Mouse (Mus musculus): ENCODE measurements around the gene Bicra.

DNA sequence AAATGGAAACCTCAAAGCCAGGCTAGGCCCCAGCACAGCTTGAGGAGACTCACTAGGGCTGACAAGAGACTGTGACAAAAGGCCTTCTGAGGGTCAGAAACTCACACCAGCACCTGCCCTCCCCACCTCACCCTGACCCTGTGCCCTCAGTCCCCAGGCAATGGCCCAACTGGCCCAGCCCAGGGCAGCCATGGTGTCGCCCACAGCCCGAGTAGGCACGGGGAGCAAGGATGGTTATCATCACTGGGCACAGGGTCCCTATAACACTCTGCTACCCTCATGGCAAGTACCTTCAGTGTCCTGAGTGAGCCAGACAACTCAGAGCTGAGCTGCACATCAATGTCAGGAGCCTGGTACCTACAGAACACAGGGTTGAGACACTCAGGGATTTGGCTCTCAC, 109.1 kb downstream of the Bicra start:
- TF ChIP-seq POLR2AphosphoS2 (IDR thresholded peaks at IDR 0.05; ENCODE audit: low read length) (no peak), ZC3H11A (IDR thresholded peaks at IDR 0.05; ENCODE audit: low read depth, low read length) (no peak), POLR2A (IDR thresholded peaks at IDR 0.05; ENCODE audit: control insufficient read depth in 1 of 2, insufficient read depth in 1 of 2, low read depth in 1 of 2, low read length in 2 of 2, poor library complexity in 1 of 2) (no peak), MXI1 (IDR thresholded peaks at IDR 0.05; ENCODE audit: low read depth, low read length) (no peak), CTCF (IDR thresholded peaks at IDR 0.05 in 2 of 3, conservative IDR thresholded peaks at IDR 0.05 in 1 of 3; ENCODE audit: control insufficient read depth in 1 of 3, insufficient read depth in 1 of 3, low read depth in 2 of 3, low read length in 3 of 3, poor library complexity in 1 of 3, severe bottlenecking in 1 of 3) (no peak), ZNF384 (IDR thresholded peaks at IDR 0.05; ENCODE audit: low read depth, low read length) (no peak), USF1 (IDR thresholded peaks at IDR 0.05; ENCODE audit: low read depth, low read length) (no peak), ELF1 (IDR thresholded peaks at IDR 0.05; ENCODE audit: low read depth, low read length) (no peak), BHLHE40 (IDR thresholded peaks at IDR 0.05; ENCODE audit: borderline replicate concordance, low read depth, low read length) (no peak), CHD1 (IDR thresholded peaks at IDR 0.05; ENCODE audit: low read depth, low read length) (no peak)

Measured in MEL (cell line).